Mouse (Mus musculus): ENCODE measurements around the gene Vmn2r51. TPM values are rescaled to one million over a fixed set of nuclear protein-coding genes. Genes with fewer than 3 reads are reported as not detected.

Gene Vmn2r51
- not detected in 2 replicates for polyA plus RNA-seq (2012; ENCODE audit: low replicate concordance)

GRCm38 (mm10) chr7:10105641-10106040 is at the start of gene Vmn2r51:
Gene Vmn2r51 (minus strand): TSS chr7:10105741.

GRCm38 (mm10) chr7:10053196-10053595 is 52.3 kb downstream of the Vmn2r51 start, which contains the start of gene Vmn2r50:
Gene Vmn2r50 (minus strand): TSS chr7:10053296.

Other genes with a start within 250 kb of the Vmn2r51 start
- gene Vmn2r48, start 152.2 kb downstream of the Vmn2r51 start, polyA plus RNA-seq (2012; ENCODE audit: low replicate concordance), result not detected in 2 replicates
- gene Vmn2r49, start 113.5 kb downstream of the Vmn2r51 start, polyA plus RNA-seq (2012; ENCODE audit: low replicate concordance), result not detected in 2 replicates
- gene Vmn2r50, start 52.4 kb downstream of the Vmn2r51 start, polyA plus RNA-seq (2012; ENCODE audit: low replicate concordance), result not detected in 2 replicates
- not detected in 2 replicates for gene Vmn2r52, start 70.8 kb upstream of the Vmn2r51 start, polyA plus RNA-seq (2012; ENCODE audit: low replicate concordance)
- gene Vmn1r66, start 172.3 kb upstream of the Vmn2r51 start, polyA plus RNA-seq (2012; ENCODE audit: low replicate concordance), result not detected in 2 replicates

Data from leukemia stem cell, adult 10-12 weeks (primary cell).